Mouse (Mus musculus): Measurements from ENCODE around the gene Ireb2.

DNA sequence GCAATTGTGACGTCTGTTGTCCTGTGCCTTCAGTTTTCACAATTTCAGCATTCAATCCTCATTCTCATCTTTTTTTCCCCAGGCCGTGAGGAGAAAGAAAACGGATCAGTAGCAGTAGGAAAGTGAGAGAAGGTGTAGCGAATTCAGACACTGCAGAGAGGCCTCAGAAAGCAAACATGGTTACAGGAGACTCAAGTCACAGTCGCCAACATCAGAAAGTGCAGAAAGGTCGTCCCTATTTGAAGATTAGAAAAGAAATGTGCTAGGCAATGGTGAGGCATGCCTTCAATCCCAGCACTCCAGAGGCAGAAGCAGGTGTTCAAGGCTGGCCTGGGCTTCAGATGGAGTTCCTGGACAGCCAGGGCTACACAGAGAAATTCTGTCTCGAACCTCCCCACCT, 52.0 kb downstream of the Ireb2 start:
- TF ChIP-seq CTCF (IDR thresholded peaks at IDR 0.05; ENCODE audit: low read depth) = no peak
- TF ChIP-seq EP300 (IDR thresholded peaks at IDR 0.05; ENCODE audit: low read depth) = no peak
